Mouse (Mus musculus) liver, embryonic 14.5 days (tissue): ENCODE results near the gene Gm45140. TPM values are rescaled to one million over a fixed set of nuclear protein-coding genes. Genes with fewer than 3 reads are reported as not detected.

Source experiments
- ATAC-seq: fragments of 200-750 bp; cut with Nextera tagmentation; 2 replicates; pipeline ENCODE4 v1.8.0; 2017; ENCODE audit warnings: moderate number of reproducible peaks, mild to moderate bottlenecking, moderate library complexity; ENCODE audit not compliant: insufficient read depth
- DNase-seq, 3 experiments: peaks; one replicate each; pipeline ENCODE4 v3.0.0-alpha.2; 2012 to 2013; ENCODE audit warnings: low read depth in 3 of 3, low spot score in 3 of 3
- H3K27ac ChIP-seq: fragments of 300-500 bp; sonication (generic); 2 replicates; pipeline ENCODE4 v1.5.1; 2014; ENCODE audit warnings: moderate library complexity, mild to moderate bottlenecking, control low read depth, inconsistent platforms
- H3K27me3 ChIP-seq: fragments of 300-500 bp; sonication (generic); 2 replicates; pipeline ENCODE4 v1.6.1; 2014; ENCODE audit warnings: mild to moderate bottlenecking, low read length, moderate library complexity; ENCODE audit not compliant: control insufficient read depth, insufficient read depth
- H3K36me3 ChIP-seq: fragments of 300-500 bp; sonication (generic); replicated peaks from 2 replicates; pipeline ENCODE4 v1.6.1; 2014; ENCODE audit warnings: low read depth; ENCODE audit not compliant: control insufficient read depth, insufficient read depth
- H3K4me1 ChIP-seq, 2 experiments: fragments of 200-500 bp in 1 of 2; fragments of 300-500 bp in 1 of 2; sonication (generic) in 1 of 2; replicated peaks; 2 replicates each; pipeline ENCODE4 v1.6.1; 2012 to 2014; ENCODE audit warnings: antibody characterized with exemption in 1 of 2, inconsistent platforms in 1 of 2, low read length in 1 of 2; ENCODE audit not compliant: control insufficient read depth in 2 of 2, insufficient read depth in 2 of 2
- H3K4me2 ChIP-seq: fragments of 300-500 bp; sonication (generic); 2 replicates; pipeline ENCODE4 v1.6.1; 2014; ENCODE audit warnings: low read depth, mild to moderate bottlenecking, control low read depth, moderate library complexity
- H3K4me3 ChIP-seq, 2 experiments: fragments of 200-500 bp in 1 of 2; fragments of 300-500 bp in 1 of 2; sonication (generic) in 1 of 2; 2 replicates each; pipeline ENCODE4 v1.5.1; 2012 to 2014; ENCODE audit warnings: low read depth in 2 of 2, low read length in 2 of 2, mild to moderate bottlenecking in 2 of 2, control low read depth in 1 of 2, inconsistent platforms in 1 of 2, moderate library complexity in 1 of 2; ENCODE audit not compliant: insufficient read depth in 1 of 2
- H3K9ac ChIP-seq: fragments of 300-500 bp; sonication (generic); replicated peaks from 2 replicates; pipeline ENCODE4 v1.6.1; 2014; ENCODE audit warnings: mild to moderate bottlenecking, control low read depth, moderate library complexity
- H3K9me3 ChIP-seq: fragments of 300-500 bp; sonication (generic); 2 replicates; pipeline ENCODE4 v1.6.1; 2016; ENCODE audit warnings: low read length, mixed read lengths; ENCODE audit not compliant: control insufficient read depth
- CTCF ChIP-seq: IDR thresholded peaks from 2 replicates; pipeline ENCODE4 v1.5.1; 2016; ENCODE audit warnings: antibody characterized with exemption, low read depth, control low read depth
- EP300 ChIP-seq: IDR thresholded peaks from 2 replicates; pipeline ENCODE4 v1.6.1; 2016; ENCODE audit warnings: antibody characterized with exemption, low read depth
- WGBS: fragments of 180-500 bp; shearing (Covaris S2); extraction: QIAGEN DNeasy Blood & Tissue Kit; methylation state at CpG from one replicate; pipeline ENCODE4 v1.1.7; 2014; ENCODE audit not compliant: insufficient replicate concordance; 5-methylcytosine and 5-hydroxymethylcytosine counted together
- polyA plus RNA-seq, 2 experiments: library from polyadenylated mRNA; depleted of rRNA in 1 of 2; stranded (reverse) in 1 of 2; unstranded in 1 of 2; fragments of >200 nt; fragmentation: Nextera tagmentation in 1 of 2; extraction: Ambion mirVana in 1 of 2; gene quantifications; 2 replicates each; pipeline versions ENCODE4 v1.2.1 to v1.2.3; 2012 to 2014

Gene Gm45140
- polyA plus RNA-seq, 2 experiments, result 3.2 to 3.7 TPM

GRCm38 (mm10) chr6:87779174-87780165 is 56.1 kb downstream of the Gm45140 start:
- Histone ChIP-seq H3K9ac (no peak overlapping the region), H3K4me1 (peaks cover 23 to 37% of the 10 kb centered on the region in 2 experiments), H3K27ac (no peak overlapping the region; the same call in 1 of the 2 replicates), H3K36me3 (no peaks in the 10 kb centered on the region), H3K4me3 (no peak overlapping the region), H3K4me2 (no peak overlapping the region), H3K9me3 (no peaks in the 10 kb centered on the region), H3K27me3 (no peaks in the 10 kb centered on the region)
- WGBS, result 85% methylated on average over 11 of the region's 11 CpGs
- TF ChIP-seq EP300 (no peak), CTCF (peak; percentile 57)
- no peak for DNase-seq
- ATAC-seq, result no peak

- peak overlapping the region; percentile 77; the same call in 1 of the 2 replicates for H3K4me2 ChIP-seq
- H3K36me3 ChIP-seq, result no peaks in the 10 kb centered on the region
- peak overlapping the region; percentile 54 for H3K27ac ChIP-seq
- H3K27me3 ChIP-seq, result no peaks in the 10 kb centered on the region
- no peak for ATAC-seq
- H3K9ac ChIP-seq, result peak overlapping the region; percentile 1; the same call in 1 of the 2 replicates
- WGBS, result 49% methylated on average over 11 of the region's 11 CpGs
- no peak for DNase-seq
- TF ChIP-seq EP300 (no peak), CTCF (no peak)
- peaks cover 21 to 34% of the 10 kb centered on the region in 2 experiments for H3K4me1 ChIP-seq
- H3K4me3 ChIP-seq, result no peak overlapping the region
- no peaks in the 10 kb centered on the region for H3K9me3 ChIP-seq
Measured at GRCm38 (mm10) chr6:87778294-87779173, 57.1 kb downstream of the Gm45140 start.

GRCm38 (mm10) chr6:87777842-87778241 is 57.8 kb downstream of the Gm45140 start, which contains the start of gene Gp9:
Gene Gp9, plus strand, starts transcription at chr6:87778072.
- Histone ChIP-seq H3K4me2 (peak within 1 kb of the TSS; percentile 77), H3K27ac (peak within 1 kb of the TSS; percentile 97), H3K27me3 (no peaks in the 10 kb centered on the region), H3K4me1 (peaks cover 21 to 31% of the 10 kb centered on the region in 2 experiments), H3K9me3 (no peaks in the 10 kb centered on the region), H3K36me3 (no peaks in the 10 kb centered on the region), H3K9ac (peak within 1 kb of the TSS; percentile 80), H3K4me3 (peak within 1 kb of the TSS; percentile 47)
- ATAC-seq, result no peak
- no peak for DNase-seq
- TF ChIP-seq CTCF, result no peak
- TF ChIP-seq EP300, result no peak
- WGBS, result 38% methylated on average over 2 of the region's 2 CpGs

- Histone ChIP-seq H3K4me1 (peaks cover 21 to 31% of the 10 kb centered on the region in 2 experiments), H3K9me3 (no peaks in the 10 kb centered on the region), H3K36me3 (no peaks in the 10 kb centered on the region), H3K27me3 (no peaks in the 10 kb centered on the region), H3K4me2 (peak overlapping the region; percentile 77), H3K4me3 (peak overlapping the region; percentile 47), H3K9ac (peak overlapping the region; percentile 80), H3K27ac (peak overlapping the region; percentile 97)
- TF ChIP-seq EP300 (no peak), CTCF (no peak)
- DNase-seq, result no peak
- 45% methylated on average over 1 of the region's 1 CpGs for WGBS
- peak; percentile 13; the same call in 1 of the 2 replicates for ATAC-seq
Measured at GRCm38 (mm10) chr6:87776663-87777062, 58.9 kb downstream of the Gm45140 start.
